Mouse (Mus musculus): ENCODE measurements around the gene Stk38.

The Stk38 gene

DNA sequence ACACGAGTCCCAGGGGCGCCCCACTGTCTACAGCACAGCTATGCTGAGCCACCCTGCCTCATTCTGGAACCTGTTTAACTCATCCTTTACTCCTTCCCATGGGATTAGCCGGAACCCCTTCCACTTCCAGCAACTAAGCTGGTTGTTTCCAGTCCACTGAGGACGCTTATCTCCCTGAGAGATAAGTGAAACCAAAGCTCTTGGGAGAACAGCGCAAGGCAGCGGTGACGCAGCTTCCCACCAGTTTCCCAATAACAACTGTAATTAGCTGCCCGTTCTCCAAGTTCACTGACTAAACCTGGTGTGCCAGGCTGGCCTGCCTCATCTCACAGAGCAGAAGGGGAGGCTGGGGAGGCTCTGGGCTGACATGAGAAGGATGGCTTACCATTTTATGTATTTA, 86.7 kb downstream of the Stk38 start:
- no peak for DNase-seq

All from cerebellum, postnatal 14 days (tissue).